Mouse (Mus musculus) liver, embryonic 11.5 days (tissue): ENCODE measurements around the gene Fam183b. TPM values are rescaled to one million over a fixed set of nuclear protein-coding genes. Genes with fewer than 3 reads are reported as not detected.

ENCODE experiments used
- polyA plus RNA-seq: library from polyadenylated mRNA; unstranded; fragments of >200 nt; fragmentation: Nextera tagmentation; extraction: Ambion mirVana; gene quantifications from 2 replicates; pipeline ENCODE4 v1.2.1, GENCODE M21; 2014

The Fam183b gene
- polyA plus RNA-seq, 1 experiment from 2014 or later = 0.86 TPM

Other genes starting within 250 kb of the Fam183b start
- gene Olfr328, start 246.3 kb downstream of the Fam183b start, polyA plus RNA-seq = 0.05 and 0.08 TPM in 2 replicates
- gene Olfr224, start 231.4 kb downstream of the Fam183b start, polyA plus RNA-seq = not detected in 2 replicates
- gene Olfr325, start 224.2 kb downstream of the Fam183b start, polyA plus RNA-seq = not detected in 2 replicates
- gene Olfr324, start 206.8 kb downstream of the Fam183b start, polyA plus RNA-seq = not detected in 2 replicates
- not detected in 2 replicates for gene 2210407C18Rik, start 185.9 kb downstream of the Fam183b start, polyA plus RNA-seq
- not detected in 2 replicates for gene Olfr323, start 171.5 kb downstream of the Fam183b start, polyA plus RNA-seq
- gene Trim58, start 161.5 kb downstream of the Fam183b start, polyA plus RNA-seq = 5.6 and 6.4 TPM in 2 replicates
- gene Olfr322, start 143.2 kb downstream of the Fam183b start, polyA plus RNA-seq = not detected in 2 replicates
- gene Olfr320, start 120.9 kb downstream of the Fam183b start, polyA plus RNA-seq = not detected in 2 replicates
- not detected in 2 replicates for gene Olfr319, start 102.8 kb downstream of the Fam183b start, polyA plus RNA-seq
- not detected in 2 replicates for gene Olfr318, start 77.9 kb downstream of the Fam183b start, polyA plus RNA-seq
- not detected in 2 replicates for gene Olfr317, start 62.7 kb downstream of the Fam183b start, polyA plus RNA-seq
- not detected in 2 replicates for gene Olfr316, start 49.2 kb downstream of the Fam183b start, polyA plus RNA-seq
- not detected in 2 replicates for gene Olfr315, start 28.8 kb downstream of the Fam183b start, polyA plus RNA-seq
- not detected in 2 replicates for gene Olfr314, start 19.0 kb downstream of the Fam183b start, polyA plus RNA-seq
- gene Olfr313, start 13.0 kb upstream of the Fam183b start, polyA plus RNA-seq = not detected in 2 replicates
- not detected in 2 replicates for gene Olfr312, start 27.3 kb upstream of the Fam183b start, polyA plus RNA-seq
- gene Olfr311, start 37.3 kb upstream of the Fam183b start, polyA plus RNA-seq = not detected in 2 replicates
- gene Gm12258, start 45.2 kb upstream of the Fam183b start, polyA plus RNA-seq = 4.3 and 5.2 TPM in 2 replicates
- 5.0 and 5.6 TPM in 2 replicates for gene 2810021J22Rik, start 65.3 kb upstream of the Fam183b start, polyA plus RNA-seq
- 10.2 and 11.8 TPM in 2 replicates for gene Zfp39, start 102.3 kb upstream of the Fam183b start, polyA plus RNA-seq
- 4.0 and 5.0 TPM in 2 replicates for gene Btnl10, start 115.9 kb upstream of the Fam183b start, polyA plus RNA-seq
- gene Rnf187, start 137.0 kb upstream of the Fam183b start, polyA plus RNA-seq = 229 and 240 TPM in 2 replicates
- gene Hist3h2ba, start 147.0 kb upstream of the Fam183b start, polyA plus RNA-seq = 6.3 and 6.9 TPM in 2 replicates
- gene Hist3h2a, start 152.7 kb upstream of the Fam183b start, polyA plus RNA-seq = 12.0 and 14.5 TPM in 2 replicates
- gene Trim17, start 152.7 kb upstream of the Fam183b start, polyA plus RNA-seq = 0.23 and 0.38 TPM in 2 replicates
- 17.3 and 17.8 TPM in 2 replicates for gene Trim11, start 176.1 kb upstream of the Fam183b start, polyA plus RNA-seq